Mouse (Mus musculus) megakaryocyte progenitor cell, adult 5-6 weeks (primary cell): ENCODE results near the gene Coro1b. TPM values are rescaled to one million over a fixed set of nuclear protein-coding genes. Genes with fewer than 3 reads are reported as not detected.
A peak's percentile ranks its signal among the peaks of the same experiment; 100 is the strongest.

ENCODE experiments used
- ATAC-seq: replicated peaks from 2 replicates; pipeline ENCODE4 v1.8.0; 2016; ENCODE audit warnings: mild to moderate bottlenecking, moderate TSS enrichment, inconsistent platforms; ENCODE audit not compliant: poor library complexity
- total RNA-seq, 2 experiments: library from RNA; stranded (forward) in 1 of 2; stranded (reverse) in 1 of 2; fragments of 157-497, 149-512 nt in 1 of 2; fragments of 200-1000 nt in 1 of 2; gene quantifications; 2 replicates each; pipeline versions ENCODE4 v1.2.3 to v1.2.4; 2015 to 2017

Coro1b gene
- total RNA-seq, 2 experiments from 2014 or later: 83.5 to 138 TPM

- ATAC-seq: peak; percentile 28; the same call in 1 of the 2 replicates
Measured at GRCm38 (mm10) chr19:4155223-4156072, 7.0 kb downstream of the Coro1b start.

DNA sequence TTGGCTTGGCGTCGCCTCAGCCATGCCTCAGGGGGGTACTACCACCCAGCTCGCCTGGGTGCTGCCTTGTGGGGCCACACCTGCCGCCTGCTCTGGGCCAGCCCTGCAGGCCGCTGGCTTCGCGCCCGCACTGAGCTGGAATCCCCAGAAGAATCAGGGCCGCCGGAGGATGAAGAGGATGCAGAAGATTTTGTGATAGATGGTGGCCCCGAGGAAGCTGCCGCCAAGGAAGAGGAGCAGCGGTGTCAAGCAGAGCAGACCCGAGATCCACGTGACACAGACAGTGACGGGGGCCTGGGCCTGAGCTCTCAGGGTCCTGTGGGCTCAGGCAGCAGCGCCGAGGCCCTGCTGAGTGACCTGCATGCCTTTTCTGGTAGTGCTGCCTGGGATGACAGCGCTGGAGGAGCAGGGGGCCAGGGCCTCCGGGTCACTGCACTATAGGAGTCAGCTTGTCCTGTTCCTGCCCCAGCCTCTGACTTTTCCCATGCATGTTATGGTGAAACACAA lies 7.7 kb downstream of the Coro1b start:
- no peak for ATAC-seq

- no peak for ATAC-seq
Measured at GRCm38 (mm10) chr19:4156771-4157170, 8.4 kb downstream of the Coro1b start.

DNA sequence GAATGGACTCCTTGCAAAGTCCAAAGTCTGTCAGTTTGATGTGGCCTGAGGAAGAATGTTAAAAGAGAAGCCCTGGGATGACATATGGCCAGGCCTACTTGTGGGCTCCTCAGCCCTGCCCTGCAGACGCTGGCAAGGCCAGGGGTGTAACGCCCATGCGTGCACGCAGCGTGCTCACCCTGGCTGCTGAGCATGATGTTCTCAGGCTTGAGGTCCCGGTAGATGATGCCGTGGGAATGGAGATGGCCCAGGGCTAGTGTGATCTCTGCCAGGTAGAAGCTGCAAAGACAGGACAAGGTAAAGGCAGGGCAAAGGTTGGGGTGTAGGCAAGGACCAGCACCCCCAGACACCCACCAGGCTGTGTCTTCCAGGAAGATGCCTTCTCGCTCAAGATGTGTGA lies 10.6 kb downstream of the Coro1b start:
- no peak for ATAC-seq

DNA sequence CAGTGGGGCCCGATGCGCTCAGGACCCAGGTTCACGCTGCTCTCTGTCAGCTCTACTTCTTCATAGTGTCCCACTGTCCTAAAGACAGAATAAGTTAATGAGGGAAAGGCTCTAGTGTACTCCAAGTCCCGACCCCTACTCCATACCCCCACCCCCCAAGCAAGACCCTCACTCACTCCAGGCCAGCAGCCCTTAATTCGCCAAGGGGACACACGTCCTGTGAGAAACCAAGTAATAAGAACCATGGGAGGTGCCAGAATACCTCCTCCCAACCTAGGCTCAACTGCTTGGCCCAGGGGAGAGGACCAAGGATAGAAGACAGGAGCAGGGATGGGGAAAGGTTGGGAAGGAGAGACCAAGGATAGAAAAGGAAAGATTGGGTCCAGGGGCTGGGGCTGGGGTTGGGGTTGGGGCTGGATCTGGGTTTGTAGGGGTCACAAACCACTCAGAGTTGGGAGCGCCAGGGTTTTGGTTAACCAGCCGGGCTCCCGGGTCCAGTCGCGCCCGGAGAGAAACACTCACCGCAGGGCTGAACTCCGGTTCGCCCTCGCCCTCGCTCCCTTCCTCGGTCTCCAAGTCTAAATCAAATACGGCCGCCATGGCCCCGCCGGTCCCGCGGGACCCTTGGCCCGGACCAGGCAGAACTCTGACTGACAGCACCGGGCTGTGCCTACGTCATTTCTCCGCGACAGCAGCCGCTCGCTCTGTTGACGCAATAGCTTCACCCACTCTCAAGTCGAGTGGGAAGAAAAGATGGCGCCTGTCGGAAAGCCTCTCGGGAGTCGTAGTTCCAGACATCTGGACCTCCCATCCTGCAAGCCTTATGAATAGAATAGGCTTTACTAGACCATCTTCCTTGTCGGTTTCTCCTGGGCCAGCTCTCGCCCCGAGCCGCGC lies 14.5 kb downstream of the Coro1b start, which contains the start of gene Rps6kb2:
Gene Rps6kb2, minus strand, starts transcription at position 709 of the 897 bp plus-strand sequence.
- ATAC-seq: peak; percentile 97

DNA sequence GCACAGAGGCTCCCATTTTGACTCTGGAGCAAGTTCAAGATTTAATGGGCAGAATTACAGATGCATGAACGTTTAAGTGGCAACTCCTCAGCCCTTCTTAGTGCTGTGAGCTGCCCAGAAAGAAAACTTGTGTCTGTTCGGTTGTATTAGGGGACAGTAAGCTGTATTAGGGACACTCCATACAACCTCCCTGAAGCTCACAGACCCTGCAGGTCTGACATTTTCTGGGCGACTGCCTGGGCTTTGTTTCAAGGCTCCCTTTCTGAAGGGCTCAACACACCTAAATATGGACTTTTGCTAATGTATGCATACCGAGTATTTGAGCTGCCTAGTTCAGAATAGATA lies 15.1 kb downstream of the Coro1b start:
- ATAC-seq: no peak; the same call in 1 of the 2 replicates

DNA sequence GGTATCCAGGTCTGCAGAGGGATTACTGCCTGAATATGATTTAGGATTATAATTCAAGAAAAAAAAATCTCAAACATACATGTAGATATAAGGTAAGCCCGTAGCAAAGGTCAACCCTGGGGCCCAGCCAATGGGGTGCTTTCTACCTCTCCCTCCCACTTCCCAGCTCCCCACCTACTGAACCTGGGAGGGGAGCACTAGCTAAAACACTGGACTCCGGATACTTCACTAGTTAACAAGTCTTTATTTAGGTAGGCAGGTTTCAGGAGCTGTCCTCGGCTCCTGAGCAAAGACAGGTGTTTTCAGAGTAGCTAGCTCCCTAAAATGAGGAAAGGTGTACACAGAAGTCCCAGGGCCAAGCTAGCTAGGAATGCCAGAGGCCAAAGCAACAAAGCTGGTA lies 15.7 kb downstream of the Coro1b start:
- no peak for ATAC-seq

DNA sequence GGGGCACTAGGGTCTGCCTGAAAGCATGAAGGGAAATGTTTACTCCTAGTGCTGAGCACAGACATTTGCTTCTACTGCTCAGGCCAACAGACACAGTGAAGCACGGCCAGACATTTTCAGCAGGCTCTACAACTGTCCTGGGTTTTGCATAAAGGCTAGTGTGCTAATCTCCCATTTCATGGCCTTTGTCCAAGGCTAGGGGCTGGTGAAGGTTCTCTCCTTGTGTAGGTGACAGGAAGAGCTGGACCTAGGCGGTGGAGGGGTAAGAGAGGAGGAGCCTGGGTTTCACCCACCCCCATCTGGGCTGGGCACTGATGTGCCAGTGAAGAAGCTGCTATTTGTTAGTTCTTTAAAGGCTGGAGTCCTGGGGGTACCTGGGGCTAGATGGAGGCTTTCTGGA lies 16.3 kb downstream of the Coro1b start:
- no peak for ATAC-seq

GRCm38 (mm10) chr19:4166678-4167476 lies 18.5 kb downstream of the Coro1b start:
- ATAC-seq: no peak

DNA sequence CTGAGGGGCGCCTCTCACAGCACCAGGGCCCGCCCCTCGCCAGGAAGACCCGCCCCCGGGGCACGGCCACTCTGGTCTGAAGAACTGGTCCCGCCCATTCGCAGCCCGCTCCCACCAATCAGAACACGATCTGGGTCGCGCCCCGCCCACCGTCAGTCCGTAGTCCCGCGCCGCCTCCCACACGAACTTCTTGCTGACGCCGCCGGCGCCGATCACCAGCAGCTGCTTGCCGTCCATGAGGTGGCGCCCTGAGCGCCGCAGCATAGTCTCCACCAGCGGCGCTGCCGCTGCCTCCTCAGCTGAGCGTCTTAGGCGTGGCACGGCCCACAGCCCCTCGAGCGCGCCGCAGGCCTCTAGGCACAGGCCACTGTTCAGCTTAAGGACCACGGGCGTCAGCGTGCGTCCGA lies 21.0 kb downstream of the Coro1b start:
- ATAC-seq: peak; percentile 97

- peak; percentile 8 for ATAC-seq
Measured at GRCm38 (mm10) chr19:4169810-4170209, 21.4 kb downstream of the Coro1b start.

DNA sequence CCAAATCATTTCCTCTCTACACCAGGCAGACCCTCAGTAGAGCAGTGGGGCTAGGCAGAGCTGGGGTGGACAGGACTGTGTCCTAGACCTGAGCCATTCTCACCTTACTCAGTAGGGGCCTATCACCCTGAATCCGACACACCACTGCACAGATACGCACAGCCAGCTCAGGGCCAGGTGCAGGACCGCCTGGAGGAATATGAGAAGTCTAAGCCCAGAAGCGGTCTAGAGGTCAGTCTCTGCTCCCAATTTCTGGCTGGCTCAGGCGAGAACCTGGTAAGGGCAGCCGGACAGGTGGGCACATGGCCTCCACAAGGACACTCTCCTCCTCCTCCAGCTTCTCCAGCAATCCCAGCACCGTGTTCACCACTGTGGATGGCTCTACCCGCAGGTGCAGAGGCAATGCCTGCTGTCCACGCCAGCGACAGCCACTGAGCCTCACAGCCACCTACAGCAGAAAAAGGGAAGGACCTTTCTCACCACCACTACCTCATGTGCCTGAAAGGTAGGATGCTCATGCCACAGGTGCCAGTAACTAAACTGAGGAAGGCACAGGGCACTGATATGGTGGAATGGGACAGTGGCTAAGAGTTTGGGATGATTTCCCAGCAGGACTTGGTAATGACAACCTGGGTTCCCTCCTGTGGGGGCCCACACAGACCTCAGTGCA lies 22.4 kb downstream of the Coro1b start:
- ATAC-seq: no peak

GRCm38 (mm10) chr19:4171393-4172290 lies 23.2 kb downstream of the Coro1b start:
- peak; percentile 23; the same call in 1 of the 2 replicates for ATAC-seq

DNA sequence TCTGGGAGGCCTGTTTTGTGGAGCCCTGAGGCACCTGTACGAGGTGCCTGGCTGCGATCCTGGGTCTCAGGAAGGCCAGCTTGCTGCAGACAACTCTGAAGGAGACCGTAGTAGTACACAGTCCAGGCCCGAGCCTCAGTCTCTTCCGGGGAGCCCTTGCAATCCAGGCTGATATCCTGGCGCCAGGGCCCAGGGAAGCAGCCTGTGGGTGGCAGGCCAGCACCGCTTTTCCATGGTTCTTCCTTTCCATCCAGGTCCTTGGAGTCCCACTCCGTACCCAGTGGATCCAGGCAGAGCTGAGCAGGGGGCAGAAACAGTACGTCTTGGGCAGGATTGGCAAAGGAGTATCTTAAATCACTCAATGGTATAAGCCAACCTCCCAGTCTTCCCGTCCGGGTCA lies 24.5 kb downstream of the Coro1b start:
- no peak for ATAC-seq

DNA sequence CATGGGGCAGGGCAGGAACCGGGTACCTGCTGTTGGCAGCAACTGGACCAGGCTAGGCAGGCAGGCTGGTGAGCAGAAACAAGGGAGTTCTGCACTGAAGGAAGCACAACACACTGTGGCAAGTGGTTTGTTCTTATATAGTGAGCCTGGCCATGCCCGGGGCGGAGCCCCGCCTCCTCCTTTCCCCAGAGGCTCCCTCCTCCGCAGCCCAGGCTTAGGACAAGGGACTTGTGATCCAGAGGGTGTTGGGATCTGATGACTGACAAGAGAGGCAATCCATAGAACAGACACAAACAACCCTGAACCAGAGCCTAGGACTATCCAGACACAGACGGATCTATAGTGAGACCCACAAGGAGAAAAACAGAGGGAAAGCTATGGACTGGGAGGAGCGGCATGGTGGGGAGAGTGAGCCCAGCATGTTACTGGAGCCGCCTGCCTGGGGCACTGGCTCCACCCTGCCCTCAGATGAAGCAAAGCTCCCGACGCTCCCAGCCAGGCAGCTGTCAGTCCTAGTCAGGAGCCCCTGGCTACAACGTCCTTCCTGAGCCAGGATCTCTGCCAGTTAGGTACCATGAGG lies 27.0 kb downstream of the Coro1b start, which contains the start of gene Carns1:
Gene Carns1, minus strand, starts transcription at position 112 of the 580 bp plus-strand sequence.
- ATAC-seq: no peak

- 0 out of 2 replicates have a peak, but pooled peaks have one; percentile 13 for ATAC-seq
Measured at GRCm38 (mm10) chr19:4180411-4180810, 32.0 kb downstream of the Coro1b start.

- ATAC-seq: peak; percentile 63
Measured at GRCm38 (mm10) chr19:4181892-4182291, 33.5 kb downstream of the Coro1b start.

DNA sequence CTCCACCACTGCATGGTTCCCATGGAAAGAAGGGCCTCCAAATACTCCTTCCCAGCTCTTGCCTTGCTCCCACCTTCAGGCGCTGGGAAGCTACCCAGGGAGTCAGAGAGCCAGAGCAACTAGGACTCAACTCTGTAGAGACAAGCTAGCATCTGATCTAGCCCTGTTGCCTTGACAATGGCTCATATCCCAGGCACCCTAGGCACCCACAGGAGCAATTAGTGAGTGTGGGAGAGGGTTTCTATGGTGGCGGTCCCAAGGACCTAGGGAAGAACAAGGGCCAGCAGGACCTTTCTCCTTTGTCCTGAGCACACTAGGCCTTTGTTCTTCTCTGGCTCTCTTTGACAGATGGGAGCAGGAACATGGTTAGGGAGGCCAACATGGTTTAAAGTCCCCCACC lies 35.3 kb downstream of the Coro1b start:
- no peak for ATAC-seq
